Mouse (Mus musculus) lung, embryonic 16.5 days (tissue): ENCODE data around the gene Il12rb1. TPM values are rescaled to one million over a fixed set of nuclear protein-coding genes. Genes with fewer than 3 reads are reported as not detected.

ENCODE experiments used
- ATAC-seq: fragments of 200-750 bp; cut with Nextera tagmentation; 2 replicates; pipeline ENCODE4 v1.8.0; 2017; ENCODE audit warnings: low read depth, mild to moderate bottlenecking, moderate library complexity
- H3K27ac ChIP-seq: fragments of 300-500 bp; sonication (generic); 2 replicates; pipeline ENCODE4 v1.5.1; 2014; ENCODE audit warnings: mild to moderate bottlenecking, control low read depth, low read length
- H3K27me3 ChIP-seq: fragments of 300-500 bp; sonication (generic); 2 replicates; pipeline ENCODE4 v1.6.1; 2014; ENCODE audit warnings: low read depth, low read length, mixed read lengths; ENCODE audit not compliant: control insufficient read depth, insufficient read depth
- H3K36me3 ChIP-seq: fragments of 300-500 bp; sonication (generic); 2 replicates; pipeline ENCODE4 v1.6.1; 2014; ENCODE audit warnings: low read length; ENCODE audit not compliant: control insufficient read depth, insufficient read depth
- H3K4me1 ChIP-seq: fragments of 300-500 bp; sonication (generic); replicated peaks from 2 replicates; pipeline ENCODE4 v1.6.1; 2014; ENCODE audit warnings: low read length, mixed read lengths; ENCODE audit not compliant: control insufficient read depth, insufficient read depth
- H3K4me2 ChIP-seq: fragments of 300-500 bp; sonication (generic); 2 replicates; pipeline ENCODE4 v1.6.1; 2014; ENCODE audit warnings: low read depth, low read length, control low read depth
- H3K4me3 ChIP-seq: fragments of 300-500 bp; sonication (generic); 2 replicates; pipeline ENCODE4 v1.5.1; 2014; ENCODE audit warnings: mild to moderate bottlenecking, low read length, control low read depth
- H3K9ac ChIP-seq: fragments of 300-500 bp; sonication (generic); 2 replicates; pipeline ENCODE4 v1.6.1; 2014; ENCODE audit warnings: low read length, control low read depth
- H3K9me3 ChIP-seq: fragments of 300-500 bp; sonication (generic); 2 replicates; pipeline ENCODE4 v1.6.1; 2016; ENCODE audit warnings: low read length; ENCODE audit not compliant: control insufficient read depth
- WGBS: fragments of 180-500 bp; shearing (Covaris S2); extraction: QIAGEN DNeasy Blood & Tissue Kit; methylation state at CpG from one replicate; pipeline ENCODE4 v1.1.7; 2014; 5-methylcytosine and 5-hydroxymethylcytosine counted together
- polyA plus RNA-seq: library from polyadenylated mRNA; unstranded; fragments of >200 nt; fragmentation: Nextera tagmentation; extraction: Ambion mirVana; gene quantifications from 2 replicates; pipeline ENCODE4 v1.2.1, GENCODE M21; 2015

Il12rb1 gene
- polyA plus RNA-seq, 1 experiment from 2014 or later, result 0.24 TPM

- no peaks in the 10 kb centered on the region for H3K27me3 ChIP-seq
- no peak overlapping the region for H3K4me3 ChIP-seq
- no peak overlapping the region for H3K27ac ChIP-seq
- H3K4me1 ChIP-seq, result peaks cover 14% of the 10 kb centered on the region
- ATAC-seq, result no peak
- H3K36me3 ChIP-seq, result peaks cover 32% of the 10 kb centered on the region
- H3K4me2 ChIP-seq, result no peak overlapping the region
- H3K9me3 ChIP-seq, result no peaks in the 10 kb centered on the region
- no peak overlapping the region for H3K9ac ChIP-seq
- WGBS, result 89% methylated on average over 25 of the region's 25 CpGs
These were observed 21.8 kb upstream of the Il12rb1 start for GRCm38 (mm10) chr8:70786291-70787050.

GRCm38 (mm10) chr8:70787051-70787445 is 21.2 kb upstream of the Il12rb1 start:
- H3K36me3 ChIP-seq, result peaks cover 32% of the 10 kb centered on the region
- peaks cover 19% of the 10 kb centered on the region for H3K4me1 ChIP-seq
- ATAC-seq, result no peak
- no peaks in the 10 kb centered on the region for H3K9me3 ChIP-seq
- no peak overlapping the region for H3K4me2 ChIP-seq
- no peaks in the 10 kb centered on the region for H3K27me3 ChIP-seq
- no peak overlapping the region for H3K4me3 ChIP-seq
- WGBS, result 78% methylated on average over 3 of the region's 3 CpGs
- H3K9ac ChIP-seq, result no peak overlapping the region
- no peak overlapping the region for H3K27ac ChIP-seq

GRCm38 (mm10) chr8:70787941-70788667 is 20.1 kb upstream of the Il12rb1 start:
- no peaks in the 10 kb centered on the region for H3K27me3 ChIP-seq
- 30% methylated on average over 30 of the region's 30 CpGs for WGBS
- H3K36me3 ChIP-seq, result peaks cover 29% of the 10 kb centered on the region
- H3K9ac ChIP-seq, result no peak overlapping the region
- peaks cover 26% of the 10 kb centered on the region for H3K4me1 ChIP-seq
- H3K27ac ChIP-seq, result no peak overlapping the region
- peak; percentile 9; the same call in 1 of the 2 replicates for ATAC-seq
- H3K4me3 ChIP-seq, result no peak overlapping the region; the same call in 1 of the 2 replicates
- H3K9me3 ChIP-seq, result no peaks in the 10 kb centered on the region
- H3K4me2 ChIP-seq, result 0 out of 2 replicates have a peak overlapping the region, but pooled peaks have one; percentile 6

- H3K4me1 ChIP-seq, result peaks cover 28% of the 10 kb centered on the region
- H3K36me3 ChIP-seq, result peaks cover 20% of the 10 kb centered on the region
- no peak for ATAC-seq
- no peak overlapping the region for H3K9ac ChIP-seq
- H3K27me3 ChIP-seq, result no peaks in the 10 kb centered on the region
- WGBS, result 81% methylated on average over 10 of the region's 10 CpGs
- H3K4me3 ChIP-seq, result no peak overlapping the region
- H3K9me3 ChIP-seq, result no peaks in the 10 kb centered on the region
- H3K4me2 ChIP-seq, result no peak overlapping the region
- no peak overlapping the region for H3K27ac ChIP-seq
These were observed 19.2 kb upstream of the Il12rb1 start for GRCm38 (mm10) chr8:70789046-70789445.

GRCm38 (mm10) chr8:70790846-70791245 is 17.4 kb upstream of the Il12rb1 start:
- H3K27ac ChIP-seq, result no peak overlapping the region
- H3K4me2 ChIP-seq, result peak overlapping the region; percentile 62
- no peaks in the 10 kb centered on the region for H3K9me3 ChIP-seq
- H3K36me3 ChIP-seq, result peaks cover 11% of the 10 kb centered on the region
- no peak for ATAC-seq
- peaks cover 28% of the 10 kb centered on the region for H3K4me1 ChIP-seq
- H3K27me3 ChIP-seq, result no peaks in the 10 kb centered on the region
- WGBS, result 50% methylated on average over 8 of the region's 8 CpGs
- H3K4me3 ChIP-seq, result peak overlapping the region; percentile 78
- H3K9ac ChIP-seq, result peak overlapping the region; percentile 93

GRCm38 (mm10) chr8:70791294-70791701 is 17.0 kb upstream of the Il12rb1 start:
- Histone ChIP-seq H3K4me3 (peak overlapping the region; percentile 78), H3K4me2 (peak overlapping the region; percentile 62), H3K27me3 (no peaks in the 10 kb centered on the region), H3K9ac (peak overlapping the region; percentile 93), H3K9me3 (no peaks in the 10 kb centered on the region), H3K36me3 (peaks cover 7% of the 10 kb centered on the region), H3K4me1 (peaks cover 30% of the 10 kb centered on the region), H3K27ac (peak overlapping the region; percentile 28; the same call in 1 of the 2 replicates)
- no peak for ATAC-seq
- WGBS, result 49% methylated on average over 7 of the region's 7 CpGs

GRCm38 (mm10) chr8:70791975-70792691 is 16.1 kb upstream of the Il12rb1 start:
- no peaks in the 10 kb centered on the region for H3K9me3 ChIP-seq
- H3K9ac ChIP-seq, result peak overlapping the region; percentile 93
- peak; percentile 84 for ATAC-seq
- WGBS, result 2% methylated on average over 58 of the region's 58 CpGs
- H3K4me3 ChIP-seq, result peak overlapping the region; percentile 78
- H3K4me1 ChIP-seq, result peaks cover 34% of the 10 kb centered on the region
- H3K36me3 ChIP-seq, result peaks cover 4% of the 10 kb centered on the region; the same call in 1 of the 2 replicates
- peak overlapping the region; percentile 62 for H3K4me2 ChIP-seq
- H3K27ac ChIP-seq, result peak overlapping the region; percentile 83
- no peaks in the 10 kb centered on the region for H3K27me3 ChIP-seq

- Histone ChIP-seq H3K9me3 (no peaks in the 10 kb centered on the region), H3K27ac (peak overlapping the region; percentile 54), H3K4me2 (peak overlapping the region; percentile 62), H3K27me3 (peaks cover 1% of the 10 kb centered on the region), H3K4me1 (peaks cover 35% of the 10 kb centered on the region), H3K36me3 (peaks cover 2% of the 10 kb centered on the region; the same call in 1 of the 2 replicates), H3K9ac (peak overlapping the region; percentile 25; the same call in 1 of the 2 replicates), H3K4me3 (peak overlapping the region; percentile 78)
- ATAC-seq, result peak; percentile 51
- 1% methylated on average over 20 of the region's 20 CpGs for WGBS
These were observed 15.5 kb upstream of the Il12rb1 start for GRCm38 (mm10) chr8:70792700-70793099.

GRCm38 (mm10) chr8:70794215-70794614 is 14.0 kb upstream of the Il12rb1 start:
- Histone ChIP-seq H3K36me3 (no peaks in the 10 kb centered on the region), H3K4me1 (peaks cover 39% of the 10 kb centered on the region)

More at GRCm38 (mm10) chr8:70794215-70794614, 14.0 kb upstream of the Il12rb1 start:
- H3K4me2 ChIP-seq, result no peak overlapping the region
- no peak overlapping the region for H3K27ac ChIP-seq
- H3K4me3 ChIP-seq, result no peak overlapping the region
- H3K9ac ChIP-seq, result no peak overlapping the region
- H3K27me3 ChIP-seq, result peaks cover 16% of the 10 kb centered on the region
- ATAC-seq, result no peak
- WGBS, result 87% methylated on average over 2 of the region's 2 CpGs
- H3K9me3 ChIP-seq, result no peaks in the 10 kb centered on the region
